Mouse (Mus musculus) left cerebral cortex, adult 2 months (tissue): Measurements from ENCODE around the gene Pgd. TPM values are rescaled to one million over a fixed set of nuclear protein-coding genes. Genes with fewer than 3 reads are reported as not detected.

Source experiments
- DNase-seq, 2 experiments: peaks; one replicate each; pipeline ENCODE4 v3.0.0; 2021 to 2022; ENCODE audit warnings: low spot score in 2 of 2, mixed read lengths in 1 of 2; ENCODE audit errors: extremely low spot score in 1 of 2
- H3K27ac ChIP-seq: fragments of 200-600 bp; 2 replicates; pipeline ENCODE4 v1.8.1; 2022
- H3K4me3 ChIP-seq: fragments of 200-600 bp; 2 replicates; pipeline ENCODE4 v1.8.1; 2022
- CTCF ChIP-seq: fragments of 200-600 bp; IDR thresholded peaks from 2 replicates; pipeline ENCODE4 v1.8.1; 2022; ENCODE audit warnings: antibody characterized with exemption, mild to moderate bottlenecking, moderate library complexity
- intact Hi-C: fragments of 180-260 bp; cut with DNase I; formaldehyde crosslinking; loops from one replicate; pipeline ENCODE4 v1.15.1; 2025
- total RNA-seq, 2 experiments: library from RNA; stranded (reverse); gene quantifications; 2 replicates each; pipeline ENCODE4 v1.2.3; 2021

Gene Pgd
- total RNA-seq, 2 experiments from 2014 or later: 35.1 to 36.5 TPM

DNA sequence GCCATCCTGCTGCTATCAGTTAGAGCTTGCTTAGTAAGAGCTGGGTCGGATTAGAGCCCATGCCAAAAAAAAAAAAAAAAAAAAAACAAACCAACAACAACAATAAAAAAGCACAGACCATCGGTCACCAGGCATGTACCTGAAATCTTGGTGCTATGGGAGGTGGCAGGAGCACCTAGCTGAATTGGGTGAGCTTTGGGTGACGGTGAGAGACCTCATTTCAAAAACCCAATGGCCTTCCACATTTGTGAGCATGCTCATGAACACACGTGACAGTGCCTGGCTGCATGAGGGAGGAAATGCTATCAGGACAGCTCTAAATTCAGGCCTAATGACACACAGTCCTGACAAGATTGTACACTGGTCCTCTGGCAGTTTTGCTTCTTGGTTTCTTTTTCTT, 18.5 kb downstream of the Pgd start:
- intact Hi-C loops: loop anchor here (10.0 kb wide), 2 partner anchors 297 to 567 kb away; no protein-coding TSS in a partner anchor
- no peak overlapping the region for H3K4me3 ChIP-seq
- TF ChIP-seq CTCF: no peak
- no peak overlapping the region for H3K27ac ChIP-seq
- no peak for DNase-seq

DNA sequence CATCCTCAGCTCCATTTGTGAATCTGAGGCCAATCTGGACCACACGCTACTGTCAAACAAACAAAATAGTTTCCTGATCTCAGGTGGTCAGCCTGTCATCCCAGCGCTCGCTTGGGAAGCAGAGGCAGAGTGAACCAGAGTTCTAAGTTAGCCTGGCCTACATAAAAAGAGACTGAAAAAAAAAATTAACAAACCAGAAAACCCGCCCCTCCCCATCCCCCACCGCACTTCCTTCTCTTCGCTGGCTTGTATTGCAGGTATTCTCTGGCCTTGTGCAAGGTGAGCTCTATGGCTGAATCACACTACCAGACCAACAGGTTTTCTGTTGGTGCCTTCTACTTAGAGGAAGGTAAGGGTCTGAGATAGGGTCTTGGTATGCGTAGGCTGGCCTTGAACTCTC, 19.0 kb downstream of the Pgd start:
- no peak overlapping the region for H3K27ac ChIP-seq
- no peak for TF ChIP-seq CTCF
- intact Hi-C loops: loop anchor here (10.0 kb wide), 2 partner anchors 297 to 567 kb away; no protein-coding TSS in a partner anchor
- no peak for DNase-seq
- no peak overlapping the region for H3K4me3 ChIP-seq

DNA sequence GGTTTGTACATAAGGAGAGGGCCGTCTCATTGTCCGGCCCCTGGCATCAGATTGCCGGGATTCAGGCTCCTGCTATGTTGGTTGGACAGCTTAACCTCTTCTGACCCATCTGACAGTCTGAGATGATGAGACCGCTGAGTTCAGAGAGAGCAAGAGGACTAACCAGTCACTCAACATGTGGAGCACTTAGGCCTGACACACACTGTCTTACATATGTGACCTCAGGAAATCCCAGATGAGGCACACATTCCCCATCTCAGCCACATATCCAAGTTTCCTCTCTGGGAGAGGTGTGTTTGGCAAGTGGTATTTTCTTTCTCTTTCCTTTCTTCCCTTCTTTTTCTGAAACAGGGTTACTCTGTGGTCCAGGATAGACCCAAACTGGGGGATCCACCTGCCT, 21.4 kb downstream of the Pgd start:
- no peak for TF ChIP-seq CTCF
- intact Hi-C loops: loop anchor here (2.0 to 10.0 kb wide), 3 partner anchors 38 to 570 kb away; no protein-coding TSS in a partner anchor
- H3K4me3 ChIP-seq: no peak overlapping the region

DNA sequence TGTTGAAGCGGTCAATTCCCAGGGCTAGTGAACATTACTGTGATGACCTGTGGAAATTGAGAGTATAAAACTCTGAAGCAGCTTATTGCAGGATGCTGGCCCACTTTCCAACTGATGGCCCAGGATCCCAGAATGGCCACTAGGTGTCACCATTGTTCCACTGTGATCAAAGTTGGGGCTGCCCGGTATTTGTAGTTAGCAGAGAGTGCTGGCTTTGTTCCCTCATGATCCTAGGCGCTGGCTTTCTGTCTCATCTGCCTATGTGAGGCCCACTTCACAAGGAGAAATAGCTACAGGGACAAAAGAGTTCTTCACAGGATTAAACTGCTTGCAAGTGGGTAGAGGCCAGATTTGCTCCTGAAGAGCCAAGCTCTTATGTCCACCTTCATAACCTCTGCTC, 22.1 kb downstream of the Pgd start:
- peak; percentile 98 for TF ChIP-seq CTCF
- Histone ChIP-seq H3K4me3 (no peak overlapping the region), H3K27ac (no peak overlapping the region)
- intact Hi-C loops: loop anchor here (2.0 to 10.0 kb wide), 4 partner anchors 38 to 570 kb away; no protein-coding TSS in a partner anchor
- DNase-seq: peak; percentile 79 to 84

More for the DNA sequence above, 21.4 kb downstream of the Pgd start:
- no peak overlapping the region for H3K27ac ChIP-seq
- no peak for DNase-seq

DNA sequence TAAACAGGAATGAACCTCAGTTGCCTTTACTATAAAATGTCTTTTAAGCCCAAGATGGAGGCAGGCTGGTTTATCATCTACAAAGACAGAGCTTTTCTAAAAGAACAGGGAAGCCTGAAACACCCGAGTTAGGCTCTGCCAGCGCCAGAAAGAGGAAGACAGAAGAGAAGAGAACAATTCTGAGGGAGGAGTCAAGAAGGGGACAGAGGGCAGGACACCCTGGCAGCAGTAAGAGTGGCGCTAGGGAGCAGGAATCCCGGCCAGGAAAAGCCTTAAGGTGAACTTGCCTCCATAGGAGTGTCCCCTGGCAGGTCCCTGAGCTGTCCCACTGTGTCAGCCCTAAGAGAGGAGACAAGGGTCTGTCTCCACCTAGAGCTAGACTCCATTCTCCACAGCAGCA, 23.0 kb downstream of the Pgd start:
- intact Hi-C loops: loop anchor here (5.0 to 10.0 kb wide), 3 partner anchors 301 to 571 kb away; no protein-coding TSS in a partner anchor
- no peak for DNase-seq
- no peak for TF ChIP-seq CTCF
- no peak overlapping the region for H3K4me3 ChIP-seq
- H3K27ac ChIP-seq: no peak overlapping the region

DNA sequence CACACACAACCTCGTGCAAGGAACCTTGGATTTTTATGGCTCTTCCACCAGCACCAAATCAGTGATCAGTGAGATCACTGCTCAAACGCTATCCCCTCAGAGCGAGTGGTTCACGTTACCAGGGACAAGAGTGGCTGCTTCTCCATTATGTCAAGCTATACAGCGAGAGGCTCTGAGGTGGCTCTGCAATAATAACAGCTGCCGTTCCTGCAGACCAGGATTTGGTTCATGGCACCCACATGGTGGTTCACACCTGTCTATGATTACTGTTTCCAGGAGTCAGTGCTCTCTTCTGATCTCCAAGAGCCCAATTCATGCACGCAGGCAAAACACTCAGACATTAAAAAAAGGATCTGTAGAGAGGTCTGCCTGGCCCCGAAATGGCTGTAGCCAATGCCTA, 28.1 kb downstream of the Pgd start:
- no peak overlapping the region for H3K4me3 ChIP-seq
- intact Hi-C loops: loop anchor here (5.0 kb wide), 1 partner anchor 169 kb away; the partner anchor contains the start of gene Kif1b

DNA sequence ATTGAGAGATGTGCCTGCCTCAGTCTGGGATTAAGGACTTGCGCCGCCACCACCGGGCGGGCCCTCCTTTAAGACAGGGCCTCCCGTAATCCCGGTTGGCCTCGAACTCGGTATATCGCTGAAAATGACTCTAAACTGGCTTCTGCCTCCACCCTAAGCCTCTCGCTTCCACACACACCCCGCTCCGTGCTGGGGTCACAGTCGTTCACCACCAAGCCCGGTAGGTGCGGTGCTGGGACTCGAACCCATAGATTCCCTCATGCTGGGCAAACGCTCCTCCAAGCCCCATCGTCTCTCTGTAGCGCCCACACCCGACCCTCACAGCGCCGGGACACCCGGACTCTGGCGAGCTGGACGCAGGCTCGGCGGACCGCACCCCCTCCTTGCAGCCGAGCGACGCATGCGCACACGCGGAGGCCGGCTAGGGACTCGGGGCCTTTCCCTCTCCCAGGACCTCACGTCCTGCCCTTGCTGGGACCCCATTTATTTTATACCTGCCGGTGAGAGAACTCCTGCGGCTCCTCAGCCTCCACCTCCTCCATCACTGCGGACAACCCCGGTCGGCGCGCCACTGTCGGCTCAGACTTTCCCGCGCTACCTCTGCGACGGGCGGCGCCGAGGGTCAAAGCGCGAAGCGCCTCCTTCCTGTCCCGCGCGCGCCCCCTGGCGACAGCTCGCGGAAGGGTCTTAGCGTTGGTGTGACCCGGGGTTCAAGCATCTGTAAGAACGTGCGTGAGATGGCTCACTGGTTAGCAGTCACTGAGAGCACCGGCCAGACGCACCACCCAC, 29.4 kb downstream of the Pgd start, which contains the start of gene Cenps:
Gene Cenps (minus strand): TSS at position 648 of the 789 bp plus-strand sequence.
- intact Hi-C loops: loop anchor here (5.0 kb wide), 1 partner anchor 170 kb away; the partner anchor contains the start of gene Kif1b
- DNase-seq: peak; percentile 89 to 92
- TF ChIP-seq CTCF: peak; percentile 98
- Histone ChIP-seq H3K4me3 (peak within 1 kb of the TSS; percentile 82), H3K27ac (peak within 1 kb of the TSS; percentile 80)

More for the DNA sequence above, 28.1 kb downstream of the Pgd start:
- DNase-seq: no peak
- no peak for TF ChIP-seq CTCF
- no peak overlapping the region for H3K27ac ChIP-seq

DNA sequence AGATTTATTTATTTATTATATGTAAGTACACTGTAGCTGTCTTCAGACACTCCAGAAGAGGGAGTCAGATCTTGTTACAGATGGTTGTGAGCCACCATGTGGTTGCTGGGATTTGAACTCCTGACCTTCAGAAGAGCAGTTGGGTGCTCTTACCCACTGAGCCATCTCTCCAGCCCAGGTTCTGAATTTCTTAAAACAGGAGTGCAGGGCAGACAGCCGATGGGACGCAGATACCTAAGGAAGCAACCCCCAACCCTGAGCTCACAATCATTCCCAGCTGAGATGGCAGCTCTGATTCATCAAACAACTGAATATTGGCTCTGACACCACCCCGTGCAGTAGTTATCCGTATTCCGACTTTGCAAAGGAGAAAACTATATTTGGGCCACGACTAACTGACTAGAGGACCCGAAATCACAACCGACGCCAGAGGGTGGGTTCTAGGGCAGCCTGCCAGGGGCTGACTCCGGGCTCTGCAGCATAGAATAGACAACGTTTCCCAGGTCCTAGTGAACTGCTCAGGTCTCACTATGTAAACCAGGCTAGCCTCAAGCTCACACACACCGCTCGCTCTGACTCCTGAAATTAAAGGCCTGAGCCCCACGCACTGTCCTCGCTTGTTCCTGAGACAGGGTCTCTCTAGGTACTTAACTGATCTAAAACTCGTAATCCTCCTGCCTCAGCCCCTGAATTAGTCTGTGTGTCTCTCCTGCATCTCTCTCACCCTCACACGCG, 30.3 kb downstream of the Pgd start:
- H3K4me3 ChIP-seq: peak overlapping the region; percentile 82
- TF ChIP-seq CTCF: no peak
- intact Hi-C loops: loop anchor here (5.0 kb wide), 1 partner anchor 171 kb away; the partner anchor contains the start of gene Kif1b
- peak overlapping the region; percentile 80; the same call in 1 of the 2 replicates for H3K27ac ChIP-seq
- no peak for DNase-seq

DNA sequence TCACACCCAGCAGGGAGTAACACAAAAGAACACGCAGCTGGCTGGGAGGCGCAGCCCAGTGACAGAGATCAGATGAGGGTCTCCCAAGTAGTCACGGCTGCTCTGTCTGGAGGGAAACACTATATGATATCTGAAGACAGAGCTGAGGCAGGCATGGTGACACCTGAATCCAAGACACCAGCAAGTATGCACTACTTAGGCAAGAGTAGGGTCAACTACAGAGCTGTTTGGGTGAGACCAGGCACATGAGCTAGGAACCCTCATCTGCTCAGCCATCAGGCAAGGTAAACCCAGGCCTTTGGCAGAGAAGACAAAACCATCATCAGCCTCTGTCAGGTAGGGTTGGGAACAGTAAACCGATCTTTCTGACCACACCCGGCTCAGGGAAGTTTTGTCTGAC, 33.2 kb downstream of the Pgd start:
- TF ChIP-seq CTCF: no peak
- no peak for DNase-seq
- H3K4me3 ChIP-seq: no peak overlapping the region
- intact Hi-C loops: no loop called here
- no peak overlapping the region for H3K27ac ChIP-seq

DNA sequence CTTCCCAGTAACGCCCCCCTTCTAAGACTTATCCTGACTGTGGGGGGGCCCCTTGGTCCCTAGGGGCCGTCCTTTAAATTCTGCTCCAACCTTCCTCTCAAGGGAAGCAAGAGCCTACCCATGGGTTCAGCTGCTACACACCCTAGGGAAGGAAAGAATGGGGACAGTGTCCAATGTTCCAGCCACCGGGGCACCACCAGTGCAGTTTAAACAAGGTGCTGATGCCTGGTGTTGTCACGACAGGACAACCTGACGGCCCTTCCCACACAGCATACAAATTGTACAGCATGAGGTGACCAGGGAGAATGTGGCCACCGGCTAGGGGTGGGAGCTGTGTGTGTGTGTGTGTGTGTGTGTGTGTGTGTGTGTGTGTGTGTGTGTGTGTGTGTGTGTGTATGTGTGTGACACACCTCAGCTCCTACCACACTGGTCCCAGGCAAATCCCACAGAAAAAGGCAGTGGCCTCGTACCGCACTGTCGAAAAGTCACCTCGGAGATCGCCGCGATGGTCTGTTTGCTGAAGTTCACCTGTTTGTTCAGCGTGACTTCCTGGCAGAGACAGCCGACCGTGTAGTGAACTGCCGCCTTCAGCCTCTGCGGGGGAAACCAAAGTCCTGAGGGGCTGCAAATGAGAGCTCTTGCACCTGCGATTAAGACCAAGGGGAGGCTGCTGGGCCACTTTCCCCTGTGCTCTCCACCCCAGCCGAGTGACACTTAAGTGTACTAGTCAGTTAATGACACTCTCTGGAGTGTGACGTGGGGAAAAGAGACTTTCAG, 34.6 kb downstream of the Pgd start:
- TF ChIP-seq CTCF: no peak
- no peak for DNase-seq
- H3K4me3 ChIP-seq: no peak overlapping the region
- intact Hi-C loops: no loop called here
- no peak overlapping the region for H3K27ac ChIP-seq

DNA sequence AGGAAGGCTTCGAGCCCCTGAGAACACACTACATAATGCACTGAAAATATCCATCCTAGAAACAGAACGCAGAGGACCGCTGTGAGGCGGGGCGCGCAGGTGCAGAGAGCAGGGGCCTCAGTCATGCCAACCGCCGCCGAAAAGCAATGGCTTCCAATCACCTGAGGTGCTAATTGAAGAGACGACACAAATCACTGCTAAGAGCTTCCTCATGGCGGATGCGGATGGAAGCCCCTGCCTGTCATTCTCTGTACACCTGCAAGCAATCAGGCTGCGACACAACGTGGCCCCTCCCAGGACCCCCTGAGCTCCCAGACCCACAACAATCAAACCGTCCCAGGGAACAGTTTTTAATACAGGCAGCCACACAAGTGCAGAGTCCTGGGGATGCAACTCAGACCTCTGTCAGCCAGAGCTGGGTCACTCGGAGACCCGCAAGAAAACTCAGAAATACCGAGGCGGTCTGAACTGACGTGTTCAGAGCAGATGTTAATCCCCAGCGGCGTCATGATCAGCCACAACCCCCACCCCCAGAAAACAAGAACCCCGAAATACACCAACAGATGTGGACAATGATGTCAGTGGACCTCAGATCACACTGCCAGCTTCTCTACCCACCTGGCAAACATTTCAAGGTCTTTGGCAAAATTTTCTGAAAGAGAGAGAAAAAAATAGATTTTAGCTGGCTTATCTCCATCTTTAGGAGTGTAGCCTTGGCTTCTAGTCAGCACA, 35.4 kb downstream of the Pgd start:
- TF ChIP-seq CTCF: no peak
- DNase-seq: no peak
- Histone ChIP-seq H3K27ac (no peak overlapping the region), H3K4me3 (no peak overlapping the region)
- intact Hi-C loops: no loop called here
